Mouse (Mus musculus): ENCODE results near the gene Atf6. TPM values are rescaled to one million over a fixed set of nuclear protein-coding genes. Genes with fewer than 3 reads are reported as not detected.
A peak's percentile ranks its signal among the peaks of the same experiment; 100 is the strongest.

The Atf6 gene
- 7.5 and 9.2 TPM in 2 replicates for polyA plus RNA-seq (2016; fragmentation: Nextera tagmentation; extraction: Ambion mirVana)

DNA sequence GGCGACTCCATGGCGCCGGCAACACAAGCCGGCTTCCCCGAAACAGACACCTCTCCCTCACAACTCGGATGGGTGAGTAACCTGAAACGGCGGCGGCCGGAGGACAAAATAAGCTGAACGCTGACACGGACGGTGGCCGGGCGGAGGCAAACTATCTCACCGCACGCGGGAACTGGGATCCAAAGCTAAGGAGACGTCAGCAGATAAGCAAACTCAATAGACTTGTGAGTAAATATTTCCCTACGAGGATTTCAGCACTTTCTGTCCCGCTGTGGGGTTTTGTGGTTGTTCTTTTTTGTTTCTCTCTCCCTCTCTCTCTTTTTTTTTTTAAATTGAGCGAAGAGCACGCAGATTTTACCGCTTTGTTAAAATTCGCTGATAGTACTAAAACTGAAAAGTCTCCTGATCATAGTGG, at the start of gene Atf6:
Gene Atf6, minus strand, starts transcription at position 81 of the 415 bp plus-strand sequence.
- H3K27me3 ChIP-seq (ENCODE audit: low read depth, poor library complexity, severe bottlenecking): no peaks in the 10 kb centered on the region
- peaks cover 17% of the 10 kb centered on the region for H3K4me1 ChIP-seq
- under 1% methylated on average over 25 of the region's 25 CpGs for WGBS
- H3K9me3 ChIP-seq (replicated peaks): no peaks in the 10 kb centered on the region
- H3K36me3 ChIP-seq: peaks cover 16% of the 10 kb centered on the region
- H3K27ac ChIP-seq (replicated peaks): peak within 1 kb of the TSS; percentile 83
- DNase-seq (ENCODE audit: low spot score): peak; percentile 94
- H3K4me3 ChIP-seq: peak within 1 kb of the TSS; percentile 70

DNA sequence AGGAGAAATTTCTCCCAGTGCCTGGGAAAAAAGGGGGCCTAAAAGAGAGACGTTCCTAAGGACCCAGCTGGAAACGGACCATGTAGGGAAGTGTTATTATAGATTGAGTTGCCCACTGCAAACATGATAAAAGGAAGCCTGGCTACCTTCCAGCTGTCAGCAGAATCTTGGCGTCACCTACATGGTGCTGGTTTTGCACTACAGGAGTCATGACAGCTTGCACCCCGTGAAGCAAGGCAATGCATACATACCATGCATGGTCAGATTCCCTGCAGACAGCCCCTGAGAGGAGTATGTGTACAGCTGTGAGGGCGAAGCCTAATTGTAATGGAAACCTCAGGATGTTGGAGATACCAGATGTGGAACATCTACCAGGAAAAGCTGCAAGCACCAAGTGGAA, 48.1 kb upstream of the Atf6 start:
- no peak overlapping the region for H3K27ac ChIP-seq (replicated peaks)
- H3K4me3 ChIP-seq: no peak overlapping the region
- no peak for DNase-seq (ENCODE audit: low spot score)
- 79% methylated on average over 5 of the region's 5 CpGs for WGBS
- H3K27me3 ChIP-seq (ENCODE audit: low read depth, poor library complexity, severe bottlenecking): 0 out of 2 replicates have a peak, but pooled peaks cover under 1% of the 10 kb centered on the region
- no peaks in the 10 kb centered on the region for H3K4me1 ChIP-seq
- no peaks in the 10 kb centered on the region for H3K36me3 ChIP-seq
- no peaks in the 10 kb centered on the region for H3K9me3 ChIP-seq (replicated peaks)

DNA sequence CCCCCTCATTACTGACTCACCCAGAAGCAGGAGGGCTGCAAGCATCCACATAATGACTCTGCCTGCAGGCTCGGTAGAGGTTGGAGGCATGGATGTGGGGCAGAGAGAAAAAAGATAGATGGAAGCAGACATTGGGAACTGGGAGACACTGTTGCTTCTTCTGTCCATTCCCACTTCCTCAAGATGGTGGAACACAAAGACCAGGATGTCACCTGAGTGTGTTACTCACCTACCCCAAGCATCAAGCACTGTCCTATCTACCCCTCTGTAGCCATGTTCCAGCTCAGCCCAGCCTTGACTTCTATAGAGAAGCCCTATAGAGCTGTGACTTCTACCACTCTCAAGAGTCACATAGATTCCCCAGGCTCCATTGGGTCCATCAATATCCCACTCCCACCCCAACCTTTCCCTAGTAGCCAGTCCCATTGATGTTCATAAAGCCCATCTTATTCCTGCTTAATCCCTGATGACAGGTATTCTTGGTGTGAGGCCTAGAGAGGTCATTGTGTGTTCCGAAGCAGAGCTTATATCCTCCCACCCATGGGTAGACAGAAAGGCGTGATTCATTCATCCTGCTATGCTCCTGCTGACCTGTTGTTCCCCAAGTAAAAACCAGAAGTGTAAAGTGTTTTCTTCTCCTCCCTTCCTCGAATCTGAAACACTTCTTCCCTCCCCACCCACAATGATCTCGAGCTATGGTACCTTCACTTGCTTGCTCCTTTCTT, 45.5 kb upstream of the Atf6 start, which contains the start of gene Fcrlb:
Gene Fcrlb, minus strand, starts transcription at position 51 of the 725 bp plus-strand sequence.
- no peak within 1 kb of the TSS for H3K27ac ChIP-seq (replicated peaks)
- DNase-seq (ENCODE audit: low spot score): no peak
- no peak within 1 kb of the TSS for H3K4me3 ChIP-seq
- peaks cover 26% of the 10 kb centered on the region for H3K27me3 ChIP-seq (ENCODE audit: low read depth, poor library complexity, severe bottlenecking)
- WGBS: 74% methylated on average over 5 of the region's 5 CpGs
- peaks cover 7% of the 10 kb centered on the region for H3K4me1 ChIP-seq
- no peaks in the 10 kb centered on the region for H3K36me3 ChIP-seq
- no peaks in the 10 kb centered on the region for H3K9me3 ChIP-seq (replicated peaks)

DNA sequence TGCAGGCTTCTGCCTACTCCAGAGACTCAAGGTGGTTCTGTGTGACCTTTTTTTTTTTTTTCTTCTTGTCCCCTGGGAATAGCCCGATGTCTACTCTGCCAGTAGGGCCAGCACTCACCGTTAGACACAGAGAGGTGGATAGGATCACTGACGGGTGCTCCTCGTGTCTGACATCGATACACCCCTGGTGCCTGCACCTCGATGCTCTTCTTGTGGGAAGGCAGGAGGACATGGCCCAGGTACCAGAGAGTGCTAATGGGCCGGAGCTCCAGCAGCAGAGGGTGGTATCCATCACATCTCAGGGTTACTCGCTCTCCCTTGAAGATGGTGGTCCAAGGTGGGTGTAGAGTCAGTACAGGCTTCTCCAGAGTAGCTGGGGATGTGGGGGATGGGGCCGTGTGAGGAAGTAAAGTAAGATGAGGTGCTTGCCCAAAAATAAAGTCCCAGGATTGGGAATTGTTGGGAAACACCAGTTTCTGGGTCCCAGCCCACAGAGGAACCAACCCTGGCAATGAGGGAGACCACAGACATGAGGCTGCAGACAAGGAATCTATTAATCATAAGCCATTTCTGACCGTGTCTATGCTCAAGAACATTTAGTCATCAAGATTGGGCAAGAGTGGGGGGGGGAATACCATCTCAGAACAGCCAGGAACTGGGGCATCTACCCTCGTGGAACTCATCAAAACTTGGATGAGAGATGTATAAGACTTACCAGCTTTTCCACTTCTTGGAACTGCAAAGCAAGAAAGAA, 44.5 kb upstream of the Atf6 start:
- Histone ChIP-seq H3K27me3 (ENCODE audit: low read depth, poor library complexity, severe bottlenecking) (peaks cover 36% of the 10 kb centered on the region), H3K4me3 (no peak overlapping the region), H3K9me3 (replicated peaks) (no peaks in the 10 kb centered on the region), H3K36me3 (no peaks in the 10 kb centered on the region), H3K27ac (replicated peaks) (no peak overlapping the region), H3K4me1 (peaks cover 17% of the 10 kb centered on the region)
- 82% methylated on average over 11 of the region's 11 CpGs for WGBS
- DNase-seq (ENCODE audit: low spot score): no peak

DNA sequence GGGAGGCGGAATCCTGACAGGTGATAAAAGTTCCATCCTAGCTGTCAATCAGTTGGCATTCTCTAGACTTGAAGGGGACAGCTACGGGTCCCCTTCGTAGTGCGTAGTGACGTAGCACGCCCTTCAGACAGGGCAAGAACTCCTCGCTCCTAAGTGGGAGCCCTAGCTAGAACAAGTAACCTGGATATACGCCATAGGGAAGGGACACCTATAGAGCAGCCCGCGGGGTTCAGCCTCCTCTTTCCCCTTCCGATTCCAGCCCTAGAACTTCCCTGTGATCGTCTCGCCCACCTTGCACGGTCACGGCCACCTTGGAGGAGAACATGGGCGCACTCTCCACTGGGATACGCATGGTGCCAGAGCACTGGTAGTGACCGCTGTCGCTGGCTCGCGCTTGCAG, 40.8 kb upstream of the Atf6 start:
- Histone ChIP-seq H3K27ac (replicated peaks) (no peak overlapping the region), H3K9me3 (replicated peaks) (no peaks in the 10 kb centered on the region), H3K4me1 (peaks cover 18% of the 10 kb centered on the region), H3K36me3 (no peaks in the 10 kb centered on the region), H3K27me3 (ENCODE audit: low read depth, poor library complexity, severe bottlenecking) (peaks cover 74% of the 10 kb centered on the region), H3K4me3 (peak overlapping the region; percentile 74)
- DNase-seq (ENCODE audit: low spot score): peak; percentile 51
- 4% methylated on average over 21 of the region's 21 CpGs for WGBS

DNA sequence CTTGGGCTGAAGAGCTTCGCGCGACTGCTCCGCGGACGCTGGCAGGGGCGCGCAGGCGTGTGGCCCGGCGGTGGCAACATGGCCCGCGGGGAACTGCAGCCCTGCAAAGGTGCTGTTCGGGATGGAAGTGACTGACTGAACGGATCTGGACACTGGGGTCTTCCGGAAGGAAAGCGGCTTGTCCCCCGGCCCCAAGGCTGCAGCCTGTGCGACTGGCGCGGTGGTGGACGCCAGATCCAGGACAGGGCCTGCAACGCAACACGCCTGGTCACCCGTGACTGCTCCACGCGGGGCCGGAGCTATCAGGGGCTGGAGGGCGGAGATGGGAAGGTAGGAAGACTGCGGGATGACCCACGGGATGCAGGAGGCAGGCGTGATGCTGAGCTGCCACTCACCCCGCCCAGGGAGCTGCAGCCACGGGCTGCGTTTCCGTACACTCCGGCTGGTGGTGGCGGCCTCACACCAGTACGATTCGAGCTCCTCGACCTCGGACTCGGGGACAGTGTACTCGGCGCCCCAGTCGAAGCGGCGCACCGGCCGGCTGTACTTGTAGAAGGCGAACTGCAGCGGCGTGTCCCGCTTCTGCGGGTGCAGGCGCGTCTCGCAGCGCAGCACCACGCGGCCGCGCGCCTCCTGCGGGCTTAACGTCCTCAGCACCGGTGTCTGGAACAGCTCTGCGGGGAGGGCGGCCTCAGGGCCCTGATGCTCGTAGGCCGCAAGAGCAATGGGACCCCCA, 40.1 kb upstream of the Atf6 start:
- under 1% methylated on average over 71 of the region's 71 CpGs for WGBS
- Histone ChIP-seq H3K4me3 (peak overlapping the region; percentile 74), H3K36me3 (no peaks in the 10 kb centered on the region), H3K9me3 (replicated peaks) (no peaks in the 10 kb centered on the region), H3K4me1 (peaks cover 18% of the 10 kb centered on the region), H3K27ac (replicated peaks) (peak overlapping the region; percentile 63), H3K27me3 (ENCODE audit: low read depth, poor library complexity, severe bottlenecking) (peaks cover 79% of the 10 kb centered on the region)
- DNase-seq (ENCODE audit: low spot score): peak; percentile 61

DNA sequence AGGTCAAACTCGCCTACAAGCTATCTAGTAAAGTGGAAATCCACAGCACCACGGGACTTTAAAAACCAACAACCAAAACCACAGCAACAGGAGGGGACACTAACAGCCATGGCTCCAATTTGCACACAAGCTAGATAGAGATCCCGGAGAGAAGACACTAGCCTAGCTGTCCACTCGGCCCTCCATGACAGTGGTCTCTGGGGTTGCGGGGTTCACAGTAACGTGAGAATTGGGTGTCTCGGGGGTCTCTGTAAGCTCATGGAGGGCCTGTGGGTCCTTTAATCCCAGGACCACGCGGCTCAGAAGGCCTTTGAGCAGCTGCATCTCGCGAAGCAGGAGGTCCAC, 39.5 kb upstream of the Atf6 start:
- DNase-seq (ENCODE audit: low spot score): no peak
- Histone ChIP-seq H3K27ac (replicated peaks) (peak overlapping the region; percentile 63; the same call in 1 of the 2 replicates), H3K27me3 (ENCODE audit: low read depth, poor library complexity, severe bottlenecking) (peaks cover 84% of the 10 kb centered on the region)

DNA sequence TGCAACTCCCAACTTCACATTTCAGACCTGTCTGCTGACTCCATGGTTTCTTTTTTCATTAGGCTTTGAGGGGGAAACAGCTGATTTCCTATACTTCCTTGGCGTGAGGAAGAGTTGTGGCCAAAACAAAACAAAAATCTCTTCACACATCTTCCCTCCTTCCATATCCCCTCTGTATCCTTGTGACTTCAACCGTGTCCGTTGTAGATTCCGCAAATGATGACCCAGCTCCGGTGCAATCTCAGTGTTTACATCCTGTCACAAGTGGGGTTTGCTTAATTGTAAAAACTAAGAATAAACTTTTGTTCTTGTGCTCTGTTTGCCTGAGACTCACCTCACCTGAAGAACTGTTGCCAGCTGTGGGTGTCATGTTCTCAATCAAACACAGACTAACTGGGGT, 35.9 kb upstream of the Atf6 start:
- peaks cover 15% of the 10 kb centered on the region for H3K4me1 ChIP-seq
- no peak overlapping the region for H3K4me3 ChIP-seq
- no peak overlapping the region for H3K27ac ChIP-seq (replicated peaks)
- 73% methylated on average over 5 of the region's 5 CpGs for WGBS
- H3K9me3 ChIP-seq (replicated peaks): no peaks in the 10 kb centered on the region
- H3K36me3 ChIP-seq: no peaks in the 10 kb centered on the region
- peaks cover 63% of the 10 kb centered on the region for H3K27me3 ChIP-seq (ENCODE audit: low read depth, poor library complexity, severe bottlenecking)
- no peak for DNase-seq (ENCODE audit: low spot score)

More for the DNA sequence above, 39.5 kb upstream of the Atf6 start:
- Histone ChIP-seq H3K4me3 (peak overlapping the region; percentile 74), H3K4me1 (peaks cover 18% of the 10 kb centered on the region), H3K9me3 (replicated peaks) (no peaks in the 10 kb centered on the region), H3K36me3 (no peaks in the 10 kb centered on the region)
- 16% methylated on average over 11 of the region's 11 CpGs for WGBS

DNA sequence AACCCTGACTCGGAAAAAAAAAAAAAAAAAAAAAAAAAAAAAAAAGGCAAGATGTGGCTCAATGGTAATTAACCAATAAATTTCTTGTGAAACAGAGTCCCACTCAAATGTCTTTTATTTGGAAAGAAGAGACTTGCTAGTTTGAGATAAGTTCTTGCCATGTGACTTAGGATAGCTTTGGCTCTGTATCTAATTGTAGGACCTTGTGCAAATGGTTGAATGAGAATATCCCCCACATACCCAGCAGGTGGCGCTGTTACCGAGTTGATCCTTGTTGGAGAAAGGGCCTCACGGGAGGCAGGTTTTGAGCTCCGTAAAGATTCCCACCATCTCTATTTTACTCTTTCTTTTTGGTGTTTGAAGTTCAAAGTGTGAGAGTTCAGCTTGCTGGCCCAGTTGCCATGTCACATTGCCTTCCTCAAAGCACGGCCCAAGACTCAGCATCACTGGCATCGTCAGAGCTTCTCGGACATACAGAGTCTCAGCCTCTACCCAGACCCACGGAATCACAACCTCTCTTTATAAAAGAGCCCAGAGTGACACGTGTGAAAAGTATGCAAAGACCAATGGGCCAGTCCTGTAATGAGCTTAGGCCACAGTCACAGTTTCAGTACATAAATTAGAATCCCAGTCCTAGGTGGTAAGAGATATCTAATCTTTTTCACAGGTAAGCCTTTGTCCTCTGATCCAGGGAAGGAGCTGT, 34.1 kb upstream of the Atf6 start:
- Histone ChIP-seq H3K36me3 (no peaks in the 10 kb centered on the region), H3K27me3 (ENCODE audit: low read depth, poor library complexity, severe bottlenecking) (peaks cover 45% of the 10 kb centered on the region), H3K27ac (replicated peaks) (no peak overlapping the region), H3K4me1 (no peaks in the 10 kb centered on the region), H3K9me3 (replicated peaks) (no peaks in the 10 kb centered on the region), H3K4me3 (peak overlapping the region; percentile 20; the same call in 1 of the 2 replicates)
- WGBS: 31% methylated on average over 10 of the region's 10 CpGs
- peak; percentile 84 for DNase-seq (ENCODE audit: low spot score)

DNA sequence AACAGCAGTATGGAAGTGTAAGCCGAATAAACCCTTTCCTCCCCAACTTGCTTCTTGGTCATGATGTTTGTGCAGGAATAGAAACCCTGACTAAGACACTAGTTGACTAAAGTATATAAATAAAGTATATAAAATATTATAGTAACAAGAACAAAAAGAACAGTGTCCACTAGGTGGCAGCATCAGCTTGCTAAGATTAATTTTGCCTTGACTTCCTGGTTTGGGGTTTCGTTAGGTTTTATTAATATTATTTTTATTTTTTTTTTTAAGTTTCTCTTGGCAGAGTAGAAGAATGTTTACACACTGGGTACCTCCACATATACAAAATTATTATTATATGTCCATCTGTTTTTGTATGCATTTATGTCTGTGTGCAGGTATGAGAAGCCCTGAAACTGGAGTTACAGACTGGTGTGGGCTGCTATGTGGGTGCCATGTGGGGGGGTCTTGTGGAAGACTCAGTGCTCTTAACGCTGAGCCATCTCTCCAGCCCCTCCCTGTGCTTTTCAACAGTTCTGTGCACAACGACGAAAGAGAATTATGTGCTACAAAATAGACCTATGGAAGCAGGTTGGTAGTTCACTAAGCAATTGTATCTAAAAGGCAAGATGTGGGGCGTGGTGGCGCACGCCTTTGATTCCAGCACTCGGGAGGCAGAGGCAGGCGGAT, 33.4 kb upstream of the Atf6 start:
- no peaks in the 10 kb centered on the region for H3K36me3 ChIP-seq
- H3K4me3 ChIP-seq: no peak overlapping the region
- DNase-seq (ENCODE audit: low spot score): no peak
- peaks cover 37% of the 10 kb centered on the region for H3K27me3 ChIP-seq (ENCODE audit: low read depth, poor library complexity, severe bottlenecking)
- H3K4me1 ChIP-seq: no peaks in the 10 kb centered on the region
- H3K9me3 ChIP-seq (replicated peaks): no peaks in the 10 kb centered on the region
- WGBS: 44% methylated on average over 10 of the region's 10 CpGs
- H3K27ac ChIP-seq (replicated peaks): no peak overlapping the region

DNA sequence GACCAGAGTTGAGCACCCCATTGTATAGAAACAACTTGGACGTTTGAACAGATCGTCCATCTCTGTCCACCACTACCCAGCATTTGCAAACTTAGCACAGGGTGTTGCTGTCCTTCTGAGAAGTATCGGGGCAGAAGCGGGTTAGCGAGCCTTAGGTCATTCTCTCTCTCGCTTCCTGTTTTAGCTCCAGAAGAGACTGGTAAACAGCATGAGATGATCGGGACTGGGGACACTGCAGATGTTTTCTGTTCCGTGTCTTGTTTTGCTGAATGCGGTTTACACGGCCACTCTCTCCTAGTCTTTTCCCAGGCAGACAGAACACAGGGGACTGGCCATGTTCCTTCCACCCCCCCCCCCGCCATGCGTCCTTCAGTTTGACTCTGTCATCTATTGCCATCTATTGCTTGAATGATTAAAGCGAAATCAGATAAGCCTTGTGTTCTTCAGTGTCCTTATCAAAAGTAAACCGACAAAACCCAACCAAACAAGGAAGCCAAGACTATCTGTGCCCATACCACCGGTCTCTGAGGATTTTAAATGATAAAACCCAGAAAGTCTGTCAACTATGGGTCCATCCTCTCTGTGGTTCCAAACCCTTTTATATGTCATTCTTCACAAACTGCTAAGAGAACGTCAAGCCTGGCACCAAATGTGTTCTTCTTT, 31.0 kb upstream of the Atf6 start:
- Histone ChIP-seq H3K27me3 (ENCODE audit: low read depth, poor library complexity, severe bottlenecking) (peaks cover 14% of the 10 kb centered on the region), H3K4me3 (no peak overlapping the region), H3K27ac (replicated peaks) (no peak overlapping the region), H3K4me1 (no peaks in the 10 kb centered on the region), H3K9me3 (replicated peaks) (no peaks in the 10 kb centered on the region), H3K36me3 (no peaks in the 10 kb centered on the region)
- 82% methylated on average over 16 of the region's 16 CpGs for WGBS
- DNase-seq (ENCODE audit: low spot score): no peak
